Mouse (Mus musculus): ENCODE data around the gene Plekho2. TPM values are rescaled to one million over a fixed set of nuclear protein-coding genes. Genes with fewer than 3 reads are reported as not detected.

The Plekho2 gene
- total and polyA plus RNA-seq, 3 experiments = 7.9 to 33.8 (median 13.9) TPM

DNA sequence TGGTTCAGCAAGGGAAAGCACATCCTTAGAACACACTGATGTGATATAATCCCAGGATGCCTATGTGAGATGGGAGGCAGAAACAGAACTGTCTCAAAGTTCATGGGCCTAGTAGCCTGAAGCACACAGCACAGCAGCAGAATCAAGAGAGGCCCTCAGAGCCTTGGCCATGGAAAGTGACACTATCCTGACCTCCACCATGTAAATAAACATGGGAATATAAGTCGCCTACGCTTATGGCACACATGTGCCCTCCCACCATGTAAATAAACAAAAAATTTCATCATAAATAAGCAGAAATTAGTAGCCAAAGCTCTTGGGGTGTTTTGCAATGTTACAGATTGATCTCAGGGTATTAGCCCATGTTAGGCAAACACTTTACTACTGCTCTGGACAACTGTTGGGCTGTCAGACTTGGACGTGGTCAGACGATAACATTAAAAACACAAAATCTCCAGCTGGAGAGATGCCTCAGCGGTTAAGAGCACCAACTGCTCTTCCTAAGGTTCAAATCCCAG, 32.2 kb upstream of the Plekho2 start:
- H3K4me2 ChIP-seq (ENCODE audit: insufficient read depth, low read depth, poor library complexity, severe bottlenecking) = no peak overlapping the region
- H3K36me3 ChIP-seq (replicated peaks in 1 of 2; ENCODE audit: control insufficient read depth in 1 of 2, insufficient read depth in 1 of 2, low read length in 1 of 2) = no peaks in the 10 kb centered on the region
- in situ Hi-C loops (cut with MboI; ENCODE audit: low pct_ligation_motif_present, low pct_unique_long_range_greater_than_20kb, low sequenced_read_pairs) (no loop called here), dilution Hi-C loops (cut with MboI; ENCODE audit: extremely low pct_ligation_motif_present, extremely low pct_unique_long_range_greater_than_20kb, low sequenced_read_pairs) (no loop called here)
- H3K27me3 ChIP-seq (replicated peaks) = no peaks in the 10 kb centered on the region
- DNase-seq (ENCODE audit: extremely low read depth) = no peak
- TF ChIP-seq JUND (conservative IDR thresholded peaks at IDR 0.05; ENCODE audit: low read depth, low read length) (no peak), ZMIZ1 (IDR thresholded peaks at IDR 0.05; ENCODE audit: low read depth, low read length) (no peak), MYC (IDR thresholded peaks at IDR 0.05; ENCODE audit: low read depth, low read length) (no peak), MXI1 (IDR thresholded peaks at IDR 0.05; ENCODE audit: low read depth, low read length) (no peak), HCFC1 (IDR thresholded peaks at IDR 0.05; ENCODE audit: low read depth, low read length) (no peak), RCOR1 (conservative IDR thresholded peaks at IDR 0.05; ENCODE audit: low read depth, low read length) (no peak), MEF2A (IDR thresholded peaks at IDR 0.05; ENCODE audit: borderline replicate concordance, low read depth, low read length) (no peak), USF1 (IDR thresholded peaks at IDR 0.05; ENCODE audit: low read depth, low read length) (no peak), IRF4 (IDR thresholded peaks at IDR 0.05; ENCODE audit: low read depth, low read length) (no peak), MAFK (IDR thresholded peaks at IDR 0.05; ENCODE audit: insufficient replicate concordance, low read length) (no peak), MAZ (IDR thresholded peaks at IDR 0.05; ENCODE audit: low read depth, low read length) (no peak), NELFE (IDR thresholded peaks at IDR 0.05; ENCODE audit: low read depth, low read length) (no peak)
- no peak overlapping the region for H3K9ac ChIP-seq (ENCODE audit: insufficient read depth, low read depth)
- peaks cover 0 to 3% of the 10 kb centered on the region in 2 experiments; a peak in 1 of 4 replicates for H3K4me1 ChIP-seq (ENCODE audit: control insufficient read depth in 1 of 2, insufficient read depth in 2 of 2)
- H3K4me3 ChIP-seq (replicated peaks in 1 of 3; ENCODE audit: low read depth in 2 of 3, low read length in 2 of 3, poor library complexity in 1 of 3) = no peak overlapping the region
- no peak overlapping the region for H3K27ac ChIP-seq (ENCODE audit: insufficient read depth, low read depth)
- no peaks in the 10 kb centered on the region for H3K79me2 ChIP-seq (replicated peaks; ENCODE audit: control insufficient read depth, extremely low read depth, insufficient read depth, poor library complexity, severe bottlenecking)
- no peaks in the 10 kb centered on the region for H3K9me3 ChIP-seq (replicated peaks; ENCODE audit: low read length)

GRCm38 (mm10) chr9:65607120-65607519, 27.3 kb upstream of the Plekho2 start:
- dilution Hi-C loops (cut with MboI; ENCODE audit: extremely low pct_ligation_motif_present, extremely low pct_unique_long_range_greater_than_20kb, low sequenced_read_pairs) = no loop called here
- no peak overlapping the region for H3K27ac ChIP-seq (ENCODE audit: insufficient read depth, low read depth)
- H3K4me3 ChIP-seq (replicated peaks in 1 of 3; ENCODE audit: low read depth in 2 of 3, low read length in 2 of 3, poor library complexity in 1 of 3) = no peak overlapping the region
- H3K9me3 ChIP-seq (replicated peaks; ENCODE audit: low read length) = no peaks in the 10 kb centered on the region
- DNase-seq (ENCODE audit: extremely low read depth) = no peak
- TF ChIP-seq NELFE (IDR thresholded peaks at IDR 0.05; ENCODE audit: low read depth, low read length) (no peak), RCOR1 (conservative IDR thresholded peaks at IDR 0.05; ENCODE audit: low read depth, low read length) (no peak)
- H3K36me3 ChIP-seq (replicated peaks in 1 of 2; ENCODE audit: control insufficient read depth in 1 of 2, insufficient read depth in 1 of 2, low read length in 1 of 2) = no peaks in the 10 kb centered on the region
- no peaks in the 10 kb centered on the region for H3K79me2 ChIP-seq (replicated peaks; ENCODE audit: control insufficient read depth, extremely low read depth, insufficient read depth, poor library complexity, severe bottlenecking)
- in situ Hi-C loops (cut with MboI; ENCODE audit: low pct_ligation_motif_present, low pct_unique_long_range_greater_than_20kb, low sequenced_read_pairs) = loop anchor here (5.0 to 10.0 kb wide), 2 partner anchors 55 to 238 kb away; no protein-coding TSS in a partner anchor
- no peaks in the 10 kb centered on the region for H3K4me1 ChIP-seq (ENCODE audit: control insufficient read depth in 1 of 2, insufficient read depth in 2 of 2)
- H3K27me3 ChIP-seq (replicated peaks) = no peaks in the 10 kb centered on the region
- H3K9ac ChIP-seq (ENCODE audit: insufficient read depth, low read depth) = no peak overlapping the region
- H3K4me2 ChIP-seq (ENCODE audit: insufficient read depth, low read depth, poor library complexity, severe bottlenecking) = no peak overlapping the region
